Comparison of ENCODE assay signal across 22 mouse cellular contexts in the genomic region with DNA sequence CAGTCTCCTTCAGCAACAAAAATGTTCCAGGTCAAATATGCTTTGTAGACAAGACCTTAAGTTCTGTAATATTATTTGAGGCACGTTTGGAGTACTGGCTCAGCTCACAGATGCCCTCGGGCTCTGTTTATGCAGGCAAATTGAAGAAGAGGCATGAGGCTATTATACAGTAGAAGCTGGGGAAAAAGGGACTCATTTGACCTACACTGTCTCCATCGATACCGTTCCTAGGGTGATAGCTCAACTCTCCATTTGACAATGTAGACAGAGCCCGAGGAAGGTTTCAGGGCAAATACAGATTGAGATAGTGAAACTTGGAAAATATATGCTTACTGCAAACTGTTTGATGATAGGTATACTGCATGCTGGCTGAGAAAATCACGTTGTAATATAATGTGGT.
A peak's percentile ranks its signal among the peaks of the same experiment; 100 is the strongest.
DNase-seq lines count a peak whose midpoint lies in the region; ATAC-seq and TF ChIP-seq lines count a peak whose summit lies in the region.
"Had no signal": no experiment of that assay in that cellular context is flagged by ENCODE, and none has a peak within 500 bp of the region (broad histone marks: within the 10 kb centered on the region; RNA-seq: fewer than 3 reads in every experiment).

No protein-coding gene starts in this region.

- H3K9me3 ChIP-seq in midbrain, embryonic 14.5 days (ENCODE audit: control insufficient read depth, low read length): no peaks in the 10 kb centered on the region
- H3K9me3 ChIP-seq in midbrain, embryonic 10.5 days (replicated peaks): no peaks in the 10 kb centered on the region
- H3K9me3 ChIP-seq in midbrain, embryonic 15.5 days: no peaks in the 10 kb centered on the region
- H3K9me3 ChIP-seq in midbrain, postnatal 0 days (ENCODE audit: low read length): no peaks in the 10 kb centered on the region
- H3K9me3 ChIP-seq in forebrain, postnatal 0 days (ENCODE audit: low read length): no peaks in the 10 kb centered on the region
- H3K9me3 ChIP-seq: embryonic facial prominence, embryonic 13.5 days; embryonic facial prominence, embryonic 15.5 days; forebrain, embryonic 10.5 days; forebrain, embryonic 12.5 days; forebrain, embryonic 15.5 days had no signal

- 0 out of 2 replicates have a peak, but pooled peaks cover 6% of the 10 kb centered on the region for H3K4me1 ChIP-seq in midbrain, embryonic 14.5 days (ENCODE audit: control insufficient read depth, insufficient read depth, low read length)
- no peaks in the 10 kb centered on the region for H3K4me1 ChIP-seq in midbrain, embryonic 10.5 days
- H3K4me1 ChIP-seq in midbrain, embryonic 15.5 days: peaks cover 3% of the 10 kb centered on the region; the same call in 1 of the 2 replicates
- no peaks in the 10 kb centered on the region for H3K4me1 ChIP-seq in midbrain, postnatal 0 days (ENCODE audit: insufficient read depth, low read length)
- H3K4me1 ChIP-seq in forebrain, postnatal 0 days (ENCODE audit: insufficient read depth): no peaks in the 10 kb centered on the region
- H3K4me1 ChIP-seq: embryonic facial prominence, embryonic 13.5 days; embryonic facial prominence, embryonic 15.5 days; forebrain, embryonic 10.5 days; forebrain, embryonic 12.5 days; forebrain, embryonic 15.5 days had no signal

- TF ChIP-seq CTCF in midbrain, postnatal 0 days (IDR thresholded peaks at IDR 0.05): no peak
- TF ChIP-seq CTCF in forebrain, postnatal 0 days (IDR thresholded peaks at IDR 0.05; ENCODE audit: low read depth): no peak

- no peak overlapping the region for H3K4me3 ChIP-seq in midbrain, embryonic 14.5 days (replicated peaks; ENCODE audit: low read depth, low read length)
- no peak overlapping the region for H3K4me3 ChIP-seq in midbrain, embryonic 10.5 days
- H3K4me3 ChIP-seq in midbrain, embryonic 15.5 days: no peak overlapping the region
- H3K4me3 ChIP-seq in midbrain, postnatal 0 days (ENCODE audit: low read depth, low read length): no peak overlapping the region
- H3K4me3 ChIP-seq in forebrain, postnatal 0 days (ENCODE audit: low read depth, low read length): no peak overlapping the region
- H3K4me3 ChIP-seq: embryonic facial prominence, embryonic 13.5 days; embryonic facial prominence, embryonic 15.5 days; erythroblast, embryonic 14.5 days; forebrain, embryonic 10.5 days; forebrain, embryonic 12.5 days; forebrain, embryonic 15.5 days had no signal

- peak; percentile 62 for DNase-seq in midbrain, embryonic 14.5 days
- DNase-seq in midbrain, embryonic 10.5 days (ENCODE audit: low spot score): no peak
- no peak for DNase-seq in midbrain, postnatal 0 days (ENCODE audit: low spot score)
- no peak for DNase-seq in forebrain, postnatal 0 days
- DNase-seq in adrenal gland, postnatal 4 days (ENCODE audit: low spot score in 2 of 2): no peak
- DNase-seq: adrenal gland, adult 2 months; adrenal gland, postnatal 10 days; adrenal gland, postnatal 25 days; cerebellum, adult 11 months; cerebellum, adult 18-20 months; cerebellum, adult 8-10 months; cerebellum, adult 9-11 months; cerebellum, postnatal 14 days; cerebellum, postnatal 36 days; embryo, embryonic 11 days had no signal

- no peak overlapping the region for H3K9ac ChIP-seq in midbrain, embryonic 14.5 days (replicated peaks; ENCODE audit: low read length)
- H3K9ac ChIP-seq in midbrain, embryonic 15.5 days: no peak overlapping the region
- no peak overlapping the region for H3K9ac ChIP-seq in midbrain, postnatal 0 days (replicated peaks; ENCODE audit: low read length, poor library complexity, severe bottlenecking)
- H3K9ac ChIP-seq in forebrain, postnatal 0 days: no peak overlapping the region
- H3K9ac ChIP-seq: embryonic facial prominence, embryonic 13.5 days; embryonic facial prominence, embryonic 15.5 days; forebrain, embryonic 12.5 days; forebrain, embryonic 15.5 days had no signal

- no peaks in the 10 kb centered on the region for H3K36me3 ChIP-seq in midbrain, embryonic 14.5 days (ENCODE audit: control insufficient read depth, insufficient read depth, low read length)
- no peaks in the 10 kb centered on the region for H3K36me3 ChIP-seq in midbrain, embryonic 10.5 days
- H3K36me3 ChIP-seq in midbrain, embryonic 15.5 days (replicated peaks): no peaks in the 10 kb centered on the region
- H3K36me3 ChIP-seq in midbrain, postnatal 0 days (ENCODE audit: insufficient read depth, low read length): no peaks in the 10 kb centered on the region
- no peaks in the 10 kb centered on the region for H3K36me3 ChIP-seq in forebrain, postnatal 0 days (ENCODE audit: insufficient read depth)
- H3K36me3 ChIP-seq: embryonic facial prominence, embryonic 13.5 days; embryonic facial prominence, embryonic 15.5 days; forebrain, embryonic 10.5 days; forebrain, embryonic 12.5 days; forebrain, embryonic 15.5 days had no signal

- no peak overlapping the region for H3K27ac ChIP-seq in midbrain, embryonic 14.5 days (replicated peaks; ENCODE audit: low read depth, low read length)
- H3K27ac ChIP-seq in midbrain, embryonic 10.5 days (replicated peaks): no peak overlapping the region
- no peak overlapping the region for H3K27ac ChIP-seq in midbrain, embryonic 15.5 days
- no peak overlapping the region for H3K27ac ChIP-seq in midbrain, postnatal 0 days (ENCODE audit: low read depth, low read length)
- no peak overlapping the region for H3K27ac ChIP-seq in forebrain, postnatal 0 days (ENCODE audit: low read depth, low read length)
- H3K27ac ChIP-seq: embryonic facial prominence, embryonic 13.5 days; embryonic facial prominence, embryonic 15.5 days; forebrain, embryonic 10.5 days; forebrain, embryonic 12.5 days; forebrain, embryonic 15.5 days had no signal

- H3K27me3 ChIP-seq in midbrain, embryonic 14.5 days (ENCODE audit: control insufficient read depth, insufficient read depth, low read length): no peaks in the 10 kb centered on the region
- no peaks in the 10 kb centered on the region for H3K27me3 ChIP-seq in midbrain, embryonic 10.5 days (ENCODE audit: low read depth, poor library complexity, severe bottlenecking)
- no peaks in the 10 kb centered on the region for H3K27me3 ChIP-seq in midbrain, embryonic 15.5 days (replicated peaks)
- no peaks in the 10 kb centered on the region for H3K27me3 ChIP-seq in midbrain, postnatal 0 days (ENCODE audit: insufficient read depth, low read length)
- no peaks in the 10 kb centered on the region for H3K27me3 ChIP-seq in forebrain, postnatal 0 days (ENCODE audit: insufficient read depth, low read length)
- H3K27me3 ChIP-seq: embryonic facial prominence, embryonic 13.5 days; embryonic facial prominence, embryonic 15.5 days; forebrain, embryonic 12.5 days; forebrain, embryonic 15.5 days had no signal

- WGBS in midbrain, embryonic 14.5 days: 53% methylated on average over 6 of the region's 6 CpGs
- 84% methylated on average over 6 of the region's 6 CpGs for WGBS in midbrain, embryonic 10.5 days
- 54% methylated on average over 6 of the region's 6 CpGs for whole genome bisulfite sequencing in midbrain, embryonic 15.5 days
- WGBS in midbrain, postnatal 0 days: 59% methylated on average over 6 of the region's 6 CpGs
- 83% methylated on average over 6 of the region's 6 CpGs for WGBS in forebrain, postnatal 0 days

- ATAC-seq in midbrain, embryonic 14.5 days (ENCODE audit: low FRiP score, low TSS enrichment): peak; percentile 43; the same call in 1 of the 2 replicates
- ATAC-seq in midbrain, embryonic 15.5 days (replicated peaks): peak; percentile 70; the same call in 1 of the 2 replicates
- ATAC-seq in midbrain, postnatal 0 days (ENCODE audit: low FRiP score): peak; percentile 66; the same call in 1 of the 2 replicates
- ATAC-seq in forebrain, postnatal 0 days: no peak
- ATAC-seq: forebrain, embryonic 15.5 days had no signal

- H3K4me2 ChIP-seq in midbrain, embryonic 14.5 days (ENCODE audit: low read length): no peak overlapping the region
- no peak overlapping the region for H3K4me2 ChIP-seq in midbrain, embryonic 15.5 days
- H3K4me2 ChIP-seq in midbrain, postnatal 0 days (ENCODE audit: low read depth, low read length, poor library complexity, severe bottlenecking): no peak overlapping the region
- no peak overlapping the region for H3K4me2 ChIP-seq in forebrain, postnatal 0 days (ENCODE audit: low read depth)
- H3K4me2 ChIP-seq: embryonic facial prominence, embryonic 13.5 days; embryonic facial prominence, embryonic 15.5 days; forebrain, embryonic 12.5 days; forebrain, embryonic 15.5 days had no signal
